Comparison of ENCODE assay signal across 9 mouse cellular contexts in the genomic region with DNA sequence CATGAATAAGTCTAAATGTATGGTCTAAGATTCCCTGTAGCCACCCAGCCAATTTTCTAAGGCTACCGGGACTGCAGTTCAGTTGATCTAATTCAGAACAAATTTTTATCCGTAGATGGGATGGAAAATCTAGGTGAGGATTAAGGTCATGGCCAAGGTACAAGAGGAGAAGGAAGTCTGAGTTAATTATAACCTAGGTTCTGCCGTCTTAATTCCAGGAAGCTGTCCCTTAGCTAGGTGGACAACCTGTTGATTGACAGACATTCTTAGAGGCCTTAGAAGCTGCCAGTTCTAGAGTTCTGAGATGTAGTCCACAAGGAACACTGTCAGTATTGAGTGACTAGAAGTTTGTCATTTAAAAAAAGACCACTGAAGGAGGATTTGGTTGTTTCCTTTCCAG.
"Had no signal": no experiment of that assay in that cellular context is flagged by ENCODE, and none has a peak within 500 bp of the region (broad histone marks: within the 10 kb centered on the region; RNA-seq: fewer than 3 reads in every experiment).

No protein-coding gene starts in this region.

- H3K4me1 ChIP-seq: intestine, embryonic 15.5 days; liver, embryonic 13.5 days had no signal

- H3K27me3 ChIP-seq: intestine, embryonic 15.5 days; liver, embryonic 13.5 days had no signal

- H3K36me3 ChIP-seq: intestine, embryonic 15.5 days; liver, embryonic 13.5 days had no signal

- H3K9me3 ChIP-seq: intestine, embryonic 15.5 days; liver, embryonic 13.5 days had no signal

- H3K27ac ChIP-seq: intestine, embryonic 15.5 days; left cerebral cortex, adult 2 months; liver, embryonic 13.5 days; stomach, postnatal 0 days had no signal

- ATAC-seq: intestine, embryonic 15.5 days had no signal

- DNase-seq: layer of hippocampus, postnatal 36 days; liver, embryonic 13.5 days; lung, adult 2 months; lung, postnatal 14 days; lung, postnatal 4 days had no signal

- H3K4me2 ChIP-seq: intestine, embryonic 15.5 days; liver, embryonic 13.5 days; midbrain, embryonic 11.5 days had no signal

- H3K9ac ChIP-seq: intestine, embryonic 15.5 days; liver, embryonic 13.5 days had no signal

- H3K4me3 ChIP-seq: intestine, embryonic 15.5 days; left cerebral cortex, adult 2 months; liver, embryonic 13.5 days had no signal
